Mouse (Mus musculus) layer of hippocampus, adult 6 months (tissue): Measurements from ENCODE around the gene Fam216a. TPM values are rescaled to one million over a fixed set of nuclear protein-coding genes. Genes with fewer than 3 reads are reported as not detected.

Source experiments
- long read RNA-seq, 2 experiments: library from polyadenylated mRNA; unstranded; transcript quantifications; one replicate each; pipeline ENCODE4 v2.0.0; 2019 to 2020
- polyA plus RNA-seq: library from polyadenylated mRNA; unstranded; fragments of <200 nt; fragmentation: Nextera tagmentation; gene quantifications from 2 replicates; pipeline ENCODE4 v1.2.3, GENCODE M21; 2021

The Fam216a gene
- polyA plus RNA-seq = 115 and 117 TPM in 2 replicates
- long read RNA-seq, experiment 1, transcript Fam216a-201 (7 exons, 1,388 nt) = major isoform, 146 of 161 reads
- long read RNA-seq, experiment 1, partial matches to known transcripts = 4 of 161 reads
- long read RNA-seq, experiment 1, other reads (novel, unspliced or antisense) = 11 of 161 reads
- long read RNA-seq, experiment 2, transcript Fam216a-201 (7 exons, 1,388 nt) = major isoform, 406 of 440 reads
- long read RNA-seq, experiment 2, partial matches to known transcripts = 7 of 440 reads
- long read RNA-seq, experiment 2, other reads (novel, unspliced or antisense) = 27 of 440 reads

GRCm38 (mm10) chr5:122372192-122372769 lies at the start of gene Fam216a:
Gene Fam216a, minus strand, starts transcription at chr5:122372364.

GRCm38 (mm10) chr5:122421271-122422068 lies 49.3 kb upstream of the Fam216a start, which contains the start of gene Anapc7:
Gene Anapc7, plus strand, starts transcription at chr5:122421693.

GRCm38 (mm10) chr5:122391786-122392180 lies 19.6 kb upstream of the Fam216a start, which contains the start of gene Arpc3:
Gene Arpc3, plus strand, starts transcription at chr5:122391878.

GRCm38 (mm10) chr5:122371591-122372191 lies 473 bp downstream of the Fam216a start, which contains the start of gene Gpn3:
Gene Gpn3, plus strand, starts transcription at chr5:122371876.

GRCm38 (mm10) chr5:122353807-122354491 lies 18.2 kb downstream of the Fam216a start, which contains the start of the genes Rad9b and Vps29:
Gene Rad9b, minus strand, starts transcription at chr5:122354233.
Gene Vps29, plus strand, starts transcription at chr5:122354369.

Other genes starting within 250 kb of the Fam216a start
- gene Ccdc63, start 231.5 kb downstream of the Fam216a start, polyA plus RNA-seq = 0.18 TPM in 1 of 2 replicates, not detected in the other
- gene Ppp1cc, start 214.1 kb downstream of the Fam216a start, polyA plus RNA-seq = 32.0 and 37.7 TPM in 2 replicates
- 3.3 and 3.6 TPM in 2 replicates for gene Hvcn1, start 165.6 kb downstream of the Fam216a start, polyA plus RNA-seq
- gene Tctn1, start 107.9 kb downstream of the Fam216a start, polyA plus RNA-seq = 1.6 and 2.0 TPM in 2 replicates
- 6.9 and 7.2 TPM in 2 replicates for gene Pptc7, start 88.0 kb downstream of the Fam216a start, polyA plus RNA-seq
- gene Rad9b, start 18.1 kb downstream of the Fam216a start, polyA plus RNA-seq = 4.6 and 5.4 TPM in 2 replicates
- 376 and 407 TPM in 2 replicates for gene Vps29, start 18.0 kb downstream of the Fam216a start, polyA plus RNA-seq
- gene Gpn3, start 488 bp downstream of the Fam216a start, polyA plus RNA-seq = 29.9 and 30.3 TPM in 2 replicates
- gene Arpc3, start 19.5 kb upstream of the Fam216a start, polyA plus RNA-seq = 47.5 and 50.7 TPM in 2 replicates
- gene Anapc7, start 49.3 kb upstream of the Fam216a start, polyA plus RNA-seq = 20.0 and 20.7 TPM in 2 replicates
- gene Atp2a2, start 129.9 kb upstream of the Fam216a start, polyA plus RNA-seq = 54.2 and 55.8 TPM in 2 replicates
- 19.9 and 21.9 TPM in 2 replicates for gene Ift81, start 242.2 kb upstream of the Fam216a start, polyA plus RNA-seq